Mouse (Mus musculus) MEL (cell line): ENCODE measurements at regions not wholly inside any gene's neighbourhood (a gene's known extent, or its start where the extent isn't known, plus 50 kb on each side); places are given as distances from the start of the nearest gene placed in this dataset.

ENCODE experiments used
- CTCF ChIP-seq, 3 experiments: IDR thresholded peaks in 2 of 3; conservative IDR thresholded peaks in 1 of 3; 2 replicates each; pipeline ENCODE4 v1.5.1; 2011 to 2012; ENCODE audit warnings: low read length in 3 of 3, low read depth in 2 of 3, mild to moderate bottlenecking in 2 of 3, improper control_type of control experiment in 1 of 3, inconsistent platforms in 1 of 3, mixed read lengths in 1 of 3, moderate library complexity in 1 of 3; ENCODE audit not compliant: control insufficient read depth in 1 of 3, insufficient read depth in 1 of 3, poor library complexity in 1 of 3, severe bottlenecking in 1 of 3
- EP300 ChIP-seq, 2 experiments: IDR thresholded peaks; 2 replicates each; pipeline ENCODE4 v1.6.1; 2011; ENCODE audit warnings: improper control_type of control experiment in 2 of 2, low read length in 2 of 2, low read depth in 1 of 2, mild to moderate bottlenecking in 1 of 2
- ETS1 ChIP-seq: IDR thresholded peaks from 2 replicates; pipeline ENCODE4 v1.6.1; 2012; ENCODE audit warnings: low read depth, mild to moderate bottlenecking, inconsistent platforms, low read length, improper control_type of control experiment, moderate library complexity
- KAT2A ChIP-seq: conservative IDR thresholded peaks from 2 replicates; pipeline ENCODE4 v1.6.1; 2012; ENCODE audit warnings: low read depth, low read length, improper control_type of control experiment, inconsistent platforms
- MAFK ChIP-seq: IDR thresholded peaks from 2 replicates; pipeline ENCODE4 v1.6.1; 2011; ENCODE audit warnings: low read depth, mild to moderate bottlenecking, low read length, improper control_type of control experiment, borderline replicate concordance
- MEF2A ChIP-seq: IDR thresholded peaks from 2 replicates; pipeline ENCODE4 v1.6.1; 2014; ENCODE audit warnings: low read depth, mild to moderate bottlenecking, inconsistent platforms, low read length, improper control_type of control experiment; ENCODE audit not compliant: poor library complexity, insufficient replicate concordance, severe bottlenecking; ENCODE audit errors: extremely low read depth
- NRF1 ChIP-seq: IDR thresholded peaks from 2 replicates; pipeline ENCODE4 v1.6.1; 2014; ENCODE audit warnings: low read depth, mild to moderate bottlenecking, inconsistent platforms, low read length, improper control_type of control experiment, moderate library complexity; ENCODE audit not compliant: poor library complexity, insufficient read depth, severe bottlenecking
- POLR2A ChIP-seq, 2 experiments: IDR thresholded peaks; 2 replicates each; pipeline ENCODE4 v1.6.1; 2011 to 2012; ENCODE audit warnings: low read length in 2 of 2, mild to moderate bottlenecking in 2 of 2, control low read depth in 1 of 2, improper control_type of control experiment in 1 of 2, low read depth in 1 of 2, moderate library complexity in 1 of 2; ENCODE audit not compliant: control insufficient read depth in 1 of 2, insufficient read depth in 1 of 2, poor library complexity in 1 of 2
- RCOR1 ChIP-seq: IDR thresholded peaks from 2 replicates; pipeline ENCODE4 v1.6.1; 2012; ENCODE audit warnings: low read depth, mild to moderate bottlenecking, inconsistent platforms, low read length, improper control_type of control experiment
- TCF12 ChIP-seq: IDR thresholded peaks from 2 replicates; pipeline ENCODE4 v1.6.1; 2014; ENCODE audit warnings: low read depth, mild to moderate bottlenecking, inconsistent platforms, low read length, improper control_type of control experiment, moderate library complexity
- ZC3H11A ChIP-seq: IDR thresholded peaks from 2 replicates; pipeline ENCODE4 v1.6.1; 2012; ENCODE audit warnings: low read depth, mild to moderate bottlenecking, inconsistent platforms, low read length, improper control_type of control experiment
- ZMIZ1 ChIP-seq: IDR thresholded peaks from 2 replicates; pipeline ENCODE4 v1.6.1; 2012; ENCODE audit warnings: low read depth, mild to moderate bottlenecking, inconsistent platforms, low read length, improper control_type of control experiment, moderate library complexity

- TF ChIP-seq MEF2A (no peak), CTCF (IDR thresholded peaks at IDR 0.05 in 2 of 3, conservative IDR thresholded peaks at IDR 0.05 in 1 of 3; ENCODE audit: control insufficient read depth in 1 of 3, insufficient read depth in 1 of 3, low read depth in 2 of 3, low read length in 3 of 3, poor library complexity in 1 of 3, severe bottlenecking in 1 of 3) (no peak), NRF1 (no peak), POLR2A (IDR thresholded peaks at IDR 0.05; ENCODE audit: control insufficient read depth in 1 of 2, insufficient read depth in 1 of 2, low read depth in 1 of 2, low read length in 2 of 2, poor library complexity in 1 of 2) (no peak), ZC3H11A (no peak), ETS1 (no peak), MAFK (no peak), TCF12 (no peak), KAT2A (no peak), EP300 (IDR thresholded peaks at IDR 0.05; ENCODE audit: low read depth in 1 of 2, low read length in 2 of 2) (no peak), RCOR1 (no peak), ZMIZ1 (no peak)
These were observed 2880.7 kb upstream of the 5930422O12Rik start for GRCm38 (mm10) chr8:30547820-30548219.
